Mouse (Mus musculus): Measurements from ENCODE around the gene Olfr117.
"Not testable (repeated sequence)": the region's sequence is repeated elsewhere in the genome, so short reads cannot be mapped to it uniquely, and the experiment has no call there.

Olfr117 gene

DNA sequence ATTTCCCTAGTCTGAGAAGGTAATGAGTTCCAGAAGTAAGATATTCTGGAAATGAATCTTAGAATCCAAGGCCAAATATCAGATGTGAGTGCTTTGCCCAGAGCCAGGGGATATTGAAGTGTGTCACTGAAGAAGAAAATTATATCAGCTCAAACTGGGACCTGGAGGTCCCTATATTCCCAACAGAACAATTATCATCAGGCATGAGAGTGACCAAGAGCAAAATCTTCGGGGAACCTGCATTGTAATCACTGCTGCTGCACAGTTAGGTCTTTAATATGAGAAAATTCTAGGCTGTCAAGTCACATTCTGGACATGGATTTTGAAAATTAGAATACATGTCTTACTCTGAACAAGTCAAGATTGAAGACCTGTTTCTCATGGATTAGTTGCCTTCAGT is at the start of gene Olfr117:
Gene Olfr117 (minus strand): TSS at position 101 of the 400 bp plus-strand sequence.
- no peak for DNase-seq

DNA sequence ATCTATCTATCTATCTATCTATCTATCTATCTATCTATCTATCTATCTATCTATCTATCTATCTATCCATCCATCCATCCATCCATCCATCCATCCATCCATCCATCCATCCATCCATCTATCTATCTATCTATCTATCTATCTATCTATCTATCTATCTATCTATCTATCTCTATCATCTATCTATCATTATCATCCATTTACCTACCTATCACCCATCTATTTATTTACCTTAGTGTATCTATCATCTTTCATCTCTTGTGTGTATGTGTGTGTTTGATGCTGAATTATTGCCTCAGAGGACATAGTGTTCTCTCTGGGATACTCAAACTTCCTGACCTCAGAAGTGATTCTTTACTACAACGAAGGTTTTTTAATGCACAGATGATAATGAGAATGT is 32.7 kb upstream of the Olfr117 start, which contains the start of gene Olfr119:
Gene Olfr119 (plus strand): TSS at position 301 of the 400 bp plus-strand sequence.
- not testable (repeated sequence) for DNase-seq

DNA sequence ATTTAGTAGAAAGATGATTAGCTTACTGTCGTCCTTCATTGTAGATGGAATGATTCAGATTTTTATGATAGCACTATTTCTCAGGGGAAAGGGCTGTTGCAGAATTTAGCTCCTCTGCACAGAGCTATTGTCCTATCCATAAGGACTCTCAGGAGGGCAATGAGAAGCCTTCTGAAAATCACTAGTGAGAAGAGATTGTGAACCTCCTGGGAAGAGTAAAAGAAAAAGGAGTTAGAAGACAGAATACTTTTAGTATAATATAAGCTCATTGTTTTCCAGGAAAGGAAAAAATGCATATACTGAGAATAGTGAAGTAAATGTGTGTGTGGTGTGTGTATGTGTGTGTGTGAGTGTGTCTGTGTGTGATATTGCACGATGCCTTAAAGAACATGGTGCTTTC is 3.1 kb upstream of the Olfr117 start, which contains the start of gene Olfr118:
Gene Olfr118 (plus strand): TSS at position 301 of the 400 bp plus-strand sequence.
- no peak for DNase-seq

DNA sequence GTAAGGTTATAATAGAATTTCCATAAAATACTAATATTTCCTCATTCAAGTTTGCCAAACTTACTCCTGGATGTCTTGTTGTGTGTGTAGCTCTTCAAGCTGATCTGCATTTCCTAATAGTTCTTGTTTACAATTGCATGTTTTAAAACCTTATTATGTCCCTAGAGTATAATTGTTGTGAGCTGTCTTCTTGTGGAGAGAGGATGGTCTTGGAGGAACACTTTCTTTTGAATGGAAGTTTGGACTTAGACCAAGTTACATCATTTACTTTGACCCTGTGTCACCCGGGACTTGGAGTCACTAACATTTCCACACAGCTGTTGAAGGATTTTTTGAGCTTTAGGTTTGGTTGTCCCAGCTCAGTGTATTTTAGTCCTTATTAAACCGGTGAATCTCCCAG is 36.6 kb downstream of the Olfr117 start, which contains the start of the genes Olfr115 and Olfr116:
Gene Olfr115 (minus strand): TSS at position 101 of the 400 bp plus-strand sequence.
Gene Olfr116 (minus strand): TSS at position 191 of the 400 bp plus-strand sequence.
- DNase-seq = no peak
